Mouse (Mus musculus) midbrain, embryonic 14.5 days (tissue): ENCODE data around the gene Gmps. TPM values are rescaled to one million over a fixed set of nuclear protein-coding genes. Genes with fewer than 3 reads are reported as not detected.

Experiments
- ATAC-seq: fragments of 200-750 bp; cut with Nextera tagmentation; 2 replicates; pipeline ENCODE4 v1.8.0; 2017; ENCODE audit warnings: moderate number of reproducible peaks, moderate library complexity; ENCODE audit not compliant: low FRiP score, low TSS enrichment
- DNase-seq: peaks from one replicate; pipeline ENCODE4 v3.0.0-alpha.2; 2015
- H3K27ac ChIP-seq: fragments of 300-500 bp; sonication (generic); replicated peaks from 2 replicates; pipeline ENCODE4 v1.5.1; 2014; ENCODE audit warnings: mild to moderate bottlenecking, low read depth, low read length, moderate library complexity
- H3K27me3 ChIP-seq: fragments of 300-500 bp; sonication (generic); 2 replicates; pipeline ENCODE4 v1.6.1; 2014; ENCODE audit warnings: low read length, control low read depth, mixed read lengths; ENCODE audit not compliant: control insufficient read depth, insufficient read depth
- H3K36me3 ChIP-seq: fragments of 300-500 bp; sonication (generic); 2 replicates; pipeline ENCODE4 v1.6.1; 2014; ENCODE audit warnings: low read length, control low read depth; ENCODE audit not compliant: control insufficient read depth, insufficient read depth
- H3K4me1 ChIP-seq: fragments of 300-500 bp; sonication (generic); 2 replicates; pipeline ENCODE4 v1.6.1; 2014; ENCODE audit warnings: mild to moderate bottlenecking, antibody characterized with exemption, low read length, control low read depth; ENCODE audit not compliant: control insufficient read depth, insufficient read depth
- H3K4me2 ChIP-seq: fragments of 300-500 bp; sonication (generic); 2 replicates; pipeline ENCODE4 v1.6.1; 2014; ENCODE audit warnings: mild to moderate bottlenecking, low read length, moderate library complexity
- H3K4me3 ChIP-seq: fragments of 300-500 bp; sonication (generic); replicated peaks from 2 replicates; pipeline ENCODE4 v1.5.1; 2014; ENCODE audit warnings: low read depth, low read length
- H3K9ac ChIP-seq: fragments of 300-500 bp; sonication (generic); replicated peaks from 2 replicates; pipeline ENCODE4 v1.6.1; 2014; ENCODE audit warnings: mild to moderate bottlenecking, low read length, moderate library complexity
- H3K9me3 ChIP-seq: fragments of 300-500 bp; sonication (generic); 2 replicates; pipeline ENCODE4 v1.6.1; 2016; ENCODE audit warnings: low read length, control low read depth, mixed read lengths; ENCODE audit not compliant: control insufficient read depth
- WGBS: fragments of 180-500 bp; shearing (Covaris S2); extraction: QIAGEN DNeasy Blood & Tissue Kit; methylation state at CpG from one replicate; pipeline ENCODE4 v1.1.7; 2014; 5-methylcytosine and 5-hydroxymethylcytosine counted together
- polyA plus RNA-seq: library from polyadenylated mRNA; unstranded; fragments of >200 nt; fragmentation: Nextera tagmentation; extraction: Ambion mirVana; gene quantifications from 2 replicates; pipeline ENCODE4 v1.2.1, GENCODE M21; 2014

The Gmps gene
- polyA plus RNA-seq, 1 experiment from 2014 or later = 60.7 TPM

- WGBS = 79% methylated on average over 6 of the region's 6 CpGs
- no peaks in the 10 kb centered on the region; the same call in none of the 2 replicates for H3K27me3 ChIP-seq
- DNase-seq = no peak
- peaks cover 28% of the 10 kb centered on the region for H3K4me1 ChIP-seq
- H3K9ac ChIP-seq = no peak overlapping the region
- peak overlapping the region; percentile 57 for H3K27ac ChIP-seq
- no peak for ATAC-seq
- peak overlapping the region; percentile 86 for H3K4me2 ChIP-seq
- no peaks in the 10 kb centered on the region for H3K9me3 ChIP-seq
- peak overlapping the region; percentile 90 for H3K4me3 ChIP-seq
- no peaks in the 10 kb centered on the region for H3K36me3 ChIP-seq
Measured at GRCm38 (mm10) chr3:63964922-63965249, 11.0 kb upstream of the Gmps start.

GRCm38 (mm10) chr3:63965929-63966328 lies 10.0 kb upstream of the Gmps start:
- Histone ChIP-seq H3K9me3 (no peaks in the 10 kb centered on the region), H3K4me2 (no peak overlapping the region), H3K4me3 (no peak overlapping the region), H3K9ac (no peak overlapping the region), H3K27ac (no peak overlapping the region), H3K27me3 (no peaks in the 10 kb centered on the region; the same call in none of the 2 replicates), H3K36me3 (no peaks in the 10 kb centered on the region), H3K4me1 (peaks cover 25% of the 10 kb centered on the region)
- no peak for DNase-seq
- no peak for ATAC-seq
- WGBS = 86% methylated on average over 2 of the region's 2 CpGs

GRCm38 (mm10) chr3:63977895-63978294 lies 2.0 kb downstream of the Gmps start:
- Histone ChIP-seq H3K27me3 (no peaks in the 10 kb centered on the region), H3K27ac (no peak overlapping the region), H3K4me1 (peaks cover 19% of the 10 kb centered on the region), H3K4me3 (no peak overlapping the region), H3K36me3 (peaks cover 15% of the 10 kb centered on the region; the same call in 1 of the 2 replicates), H3K9ac (no peak overlapping the region), H3K9me3 (no peaks in the 10 kb centered on the region), H3K4me2 (peak overlapping the region; percentile 84)
- 71% methylated on average over 4 of the region's 4 CpGs for WGBS
- ATAC-seq = no peak
- DNase-seq = no peak

GRCm38 (mm10) chr3:63986656-63987055 lies 10.8 kb downstream of the Gmps start:
- no peaks in the 10 kb centered on the region for H3K9me3 ChIP-seq
- no peak overlapping the region for H3K4me3 ChIP-seq
- ATAC-seq (no peak), DNase-seq (no peak)
- peaks cover 59% of the 10 kb centered on the region for H3K36me3 ChIP-seq
- no peak overlapping the region for H3K27ac ChIP-seq
- H3K27me3 ChIP-seq = no peaks in the 10 kb centered on the region
- H3K9ac ChIP-seq = no peak overlapping the region
- H3K4me1 ChIP-seq = no peaks in the 10 kb centered on the region
- 92% methylated on average over 1 of the region's 1 CpGs for WGBS
- no peak overlapping the region for H3K4me2 ChIP-seq

GRCm38 (mm10) chr3:63988722-63989440 lies 13.0 kb downstream of the Gmps start:
- 95% methylated on average over 3 of the region's 3 CpGs for WGBS
- Histone ChIP-seq H3K9me3 (no peaks in the 10 kb centered on the region), H3K36me3 (peaks cover 70% of the 10 kb centered on the region), H3K4me2 (no peak overlapping the region), H3K4me3 (no peak overlapping the region), H3K9ac (no peak overlapping the region), H3K27ac (no peak overlapping the region), H3K27me3 (no peaks in the 10 kb centered on the region), H3K4me1 (no peaks in the 10 kb centered on the region)
- no peak for DNase-seq
- no peak for ATAC-seq

- no peak for DNase-seq
- WGBS = 94% methylated on average over 3 of the region's 3 CpGs
Measured at GRCm38 (mm10) chr3:64021436-64021835, 45.5 kb downstream of the Gmps start.

GRCm38 (mm10) chr3:64021867-64022266 lies 46.0 kb downstream of the Gmps start:
- Histone ChIP-seq H3K36me3 (no peaks in the 10 kb centered on the region; the same call in 1 of the 2 replicates), H3K4me3 (no peak overlapping the region), H3K27me3 (no peaks in the 10 kb centered on the region), H3K9me3 (no peaks in the 10 kb centered on the region), H3K9ac (no peak overlapping the region), H3K4me2 (no peak overlapping the region), H3K4me1 (no peaks in the 10 kb centered on the region), H3K27ac (no peak overlapping the region)
- ATAC-seq (no peak), DNase-seq (no peak)
- WGBS = 91% methylated on average over 2 of the region's 2 CpGs

More at GRCm38 (mm10) chr3:64021436-64021835, 45.5 kb downstream of the Gmps start:
- Histone ChIP-seq H3K9ac (no peak overlapping the region), H3K4me1 (no peaks in the 10 kb centered on the region), H3K9me3 (no peaks in the 10 kb centered on the region), H3K36me3 (peaks cover 2% of the 10 kb centered on the region; the same call in 1 of the 2 replicates), H3K4me2 (no peak overlapping the region), H3K27me3 (no peaks in the 10 kb centered on the region), H3K4me3 (no peak overlapping the region), H3K27ac (no peak overlapping the region)
- no peak for ATAC-seq

- Histone ChIP-seq H3K4me3 (no peak overlapping the region), H3K9ac (no peak overlapping the region), H3K27me3 (no peaks in the 10 kb centered on the region), H3K4me2 (no peak overlapping the region), H3K36me3 (no peaks in the 10 kb centered on the region), H3K27ac (no peak overlapping the region), H3K4me1 (no peaks in the 10 kb centered on the region), H3K9me3 (no peaks in the 10 kb centered on the region)
- 98% methylated on average over 4 of the region's 4 CpGs for WGBS
- ATAC-seq = no peak
- DNase-seq = no peak
Measured at GRCm38 (mm10) chr3:64029846-64030245, 53.9 kb downstream of the Gmps start.

- H3K9me3 ChIP-seq = no peaks in the 10 kb centered on the region
- H3K27ac ChIP-seq = no peak overlapping the region
- no peak for ATAC-seq
- no peaks in the 10 kb centered on the region for H3K4me1 ChIP-seq
- H3K4me2 ChIP-seq = no peak overlapping the region
- H3K4me3 ChIP-seq = no peak overlapping the region
- no peak for DNase-seq
- H3K36me3 ChIP-seq = no peaks in the 10 kb centered on the region
- H3K27me3 ChIP-seq = no peaks in the 10 kb centered on the region
- 89% methylated on average over 7 of the region's 7 CpGs for WGBS
- H3K9ac ChIP-seq = no peak overlapping the region
Measured at GRCm38 (mm10) chr3:64038136-64038841, 62.4 kb downstream of the Gmps start.
